Mouse (Mus musculus): ENCODE results near the gene Wbp2.
"Not testable (repeated sequence)": the region's sequence is repeated elsewhere in the genome, so short reads cannot be mapped to it uniquely, and the experiment has no call there.

The Wbp2 gene

DNA sequence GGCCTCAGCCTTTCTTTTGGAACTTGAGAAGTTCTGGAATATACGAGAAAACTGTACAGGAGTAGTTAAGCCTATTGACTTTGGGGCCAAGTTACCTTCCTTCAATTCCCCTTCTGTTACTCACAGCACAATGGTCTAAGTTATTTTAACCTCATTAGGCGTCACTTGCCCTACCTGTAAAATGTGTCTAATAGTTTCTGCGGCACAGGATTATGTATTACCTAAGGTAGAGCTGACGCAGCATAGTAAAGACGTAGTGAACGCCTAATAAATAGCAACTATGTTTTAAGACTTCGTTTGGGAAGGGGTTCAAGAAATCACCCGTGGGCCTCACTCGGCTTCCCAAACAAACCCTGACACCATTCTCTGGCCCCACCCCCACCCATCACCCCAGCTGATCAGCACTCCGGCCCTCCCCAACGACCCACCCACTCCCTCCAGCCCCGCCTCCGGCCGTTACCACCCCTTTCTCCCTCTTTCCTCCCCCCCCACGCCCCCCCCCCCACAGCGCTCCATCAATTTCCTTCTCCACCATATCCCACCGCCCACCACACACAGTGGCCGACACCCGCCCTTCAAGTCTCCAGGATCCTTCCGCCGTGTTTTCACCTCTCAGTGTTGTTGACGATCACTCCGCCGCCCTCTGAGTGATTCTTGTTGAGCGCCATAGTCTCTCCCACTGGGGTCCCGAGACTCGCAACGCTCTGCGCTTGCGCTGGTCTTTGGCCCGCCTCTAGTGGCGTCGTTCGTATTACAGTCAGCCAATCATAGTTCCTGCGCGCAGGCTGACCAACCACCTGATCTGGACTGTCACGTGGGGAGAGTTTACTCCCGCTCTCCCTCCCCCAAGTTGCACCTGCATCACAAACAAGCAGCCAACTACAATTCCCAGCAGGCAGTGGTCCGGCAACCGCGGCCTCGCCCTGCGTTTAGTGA is at the start of gene Wbp2:
Wbp2 (minus strand) TSS at position 738 of the 936 bp plus-strand sequence.
- peak; percentile 99 to 100 for DNase-seq (ENCODE audit: low spot score in 2 of 2)

DNA sequence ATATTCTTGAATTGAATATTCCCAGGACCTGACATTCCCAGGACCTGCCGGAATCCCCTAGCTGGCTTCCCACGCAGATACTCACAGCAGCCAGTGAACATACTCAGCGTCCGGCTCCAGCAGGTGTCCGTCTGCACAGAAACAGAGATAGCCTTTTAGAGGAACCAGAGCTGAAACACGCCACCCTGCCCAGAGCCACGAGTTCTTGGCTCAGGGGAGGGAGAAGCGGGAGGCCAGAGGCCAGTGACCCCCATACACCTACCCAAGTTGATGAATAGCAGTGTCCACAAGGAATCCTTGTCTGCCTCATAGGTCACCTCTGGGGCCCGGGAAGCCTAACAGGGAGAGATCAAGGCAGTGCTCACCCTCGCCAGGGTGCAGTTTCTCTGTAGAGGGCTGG is 47.4 kb upstream of the Wbp2 start:
- no peak for DNase-seq (ENCODE audit: low spot score in 2 of 2)

GRCm38 (mm10) chr11:116133497-116133896 is 46.7 kb upstream of the Wbp2 start:
- DNase-seq (ENCODE audit: low spot score in 2 of 2): peak in 1 of 2 experiments; percentile 29

GRCm38 (mm10) chr11:116132366-116133333 is 45.9 kb upstream of the Wbp2 start:
- DNase-seq (ENCODE audit: low spot score in 2 of 2): peak in 1 of 2 experiments; percentile 33

DNA sequence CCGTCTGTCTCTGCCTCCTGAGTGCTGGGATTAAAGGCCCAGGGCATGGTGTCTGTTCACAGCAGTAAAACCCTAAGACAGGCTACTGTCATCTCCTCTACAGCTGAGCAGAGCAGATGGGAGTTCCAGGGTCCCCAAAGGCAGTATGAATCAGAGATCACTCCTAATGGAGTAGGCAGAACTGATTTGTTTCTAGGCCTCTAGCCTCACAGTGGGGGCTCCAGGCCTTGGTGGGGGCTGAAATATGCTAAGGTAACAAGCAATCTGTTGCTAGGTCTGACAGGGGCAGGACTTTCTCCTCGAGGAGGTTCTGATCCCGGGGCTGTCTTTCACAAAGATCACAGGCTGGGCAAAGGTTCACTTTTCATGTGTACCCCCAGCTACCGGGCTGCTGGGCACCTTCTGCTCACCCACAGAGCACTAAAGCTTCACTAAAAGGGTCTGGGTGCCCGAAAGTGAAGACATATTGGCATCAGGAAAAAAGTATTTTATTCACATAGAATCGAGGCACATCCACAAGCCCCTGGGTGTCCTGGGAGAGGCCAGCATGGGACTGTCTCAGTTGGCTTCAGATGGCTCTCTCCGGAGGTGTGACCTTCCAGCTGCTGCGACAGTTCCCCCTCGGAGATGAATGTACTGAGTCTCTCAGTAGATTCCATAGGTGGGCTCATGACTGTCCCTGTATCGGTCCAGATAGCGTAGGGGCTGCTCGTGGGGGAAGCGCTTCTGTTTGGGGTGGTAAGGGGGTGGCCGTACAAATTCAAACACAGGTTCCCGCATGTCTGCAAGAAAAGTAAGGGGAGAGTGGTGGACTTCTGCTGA is 44.8 kb upstream of the Wbp2 start:
- DNase-seq (ENCODE audit: low spot score in 2 of 2): peak in 1 of 2 experiments; percentile 28

DNA sequence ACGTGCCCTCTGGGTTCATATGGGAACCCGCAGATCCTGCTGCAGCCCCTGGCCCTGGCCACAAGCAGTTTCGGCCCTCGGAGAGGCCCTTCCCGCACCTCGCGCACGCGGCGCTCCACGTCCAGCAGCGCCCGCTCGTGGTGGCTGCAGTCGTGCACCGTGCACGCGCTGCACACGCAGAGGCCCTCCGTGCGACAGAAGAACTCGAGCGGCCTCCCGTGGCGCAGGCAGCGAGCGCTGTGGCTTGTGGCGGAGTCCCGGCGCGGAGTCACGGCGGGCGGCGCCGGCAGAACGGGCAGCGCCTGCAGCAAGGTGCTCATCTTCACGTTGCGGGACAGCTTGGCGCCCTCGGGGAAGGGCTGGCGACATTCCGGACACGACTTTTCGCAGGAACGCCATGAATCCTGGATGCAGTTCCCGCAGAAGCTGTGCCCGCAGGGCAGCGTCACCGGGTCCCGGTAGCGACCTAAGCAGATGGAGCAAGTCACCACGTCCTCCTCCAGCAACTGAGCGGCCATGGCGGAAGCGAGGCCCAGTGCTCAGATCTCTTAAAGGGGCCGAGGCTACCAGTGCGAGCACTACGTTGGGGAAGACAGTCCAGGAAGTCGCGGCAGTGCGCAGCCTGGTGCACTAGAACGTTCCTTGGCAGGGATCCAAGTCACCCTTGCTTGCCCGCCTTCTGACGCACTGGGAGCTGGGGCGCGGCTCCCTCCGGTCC is 43.9 kb upstream of the Wbp2 start, which contains the start of gene Trim65:
Trim65 (minus strand) TSS at position 641 of the 718 bp plus-strand sequence.
- peak; percentile 92 to 94 for DNase-seq (ENCODE audit: low spot score in 2 of 2)

GRCm38 (mm10) chr11:116129993-116130487 is 43.2 kb upstream of the Wbp2 start:
- peak in 1 of 2 experiments; percentile 26 for DNase-seq (ENCODE audit: low spot score in 2 of 2)

DNA sequence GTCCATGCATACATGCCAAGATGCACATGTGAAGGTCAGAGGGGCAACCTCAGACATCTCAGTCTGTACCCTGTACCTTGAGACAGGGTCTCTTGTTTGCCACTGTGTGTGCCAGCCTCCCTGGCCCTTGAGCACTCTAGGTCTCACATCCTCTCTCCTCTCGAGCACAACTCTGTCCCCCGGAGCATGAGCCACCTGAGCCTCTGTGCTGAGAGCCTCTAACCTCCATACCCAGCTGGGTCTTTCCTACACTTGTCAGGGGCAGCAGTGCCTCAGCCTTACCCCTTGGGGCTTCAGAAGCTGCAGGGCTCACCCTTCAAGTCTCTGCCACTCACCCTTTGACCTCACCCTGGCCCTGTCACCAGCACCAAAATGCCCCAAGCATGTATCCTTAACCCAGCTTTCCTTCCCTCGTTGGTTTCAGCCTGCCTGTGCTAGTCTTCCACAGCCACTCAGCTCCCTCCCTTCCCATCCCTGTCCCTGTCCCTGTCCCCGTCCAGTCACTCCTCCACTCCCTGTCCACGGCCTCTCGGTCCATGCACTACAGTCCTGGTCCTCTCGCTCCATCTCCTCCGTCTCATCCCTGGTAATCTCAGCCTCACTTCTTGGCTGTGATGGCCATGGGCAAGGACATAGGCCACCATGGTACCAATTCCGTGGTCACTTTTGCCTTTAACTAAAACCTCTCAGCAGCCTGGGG is 42.4 kb upstream of the Wbp2 start:
- DNase-seq (ENCODE audit: low spot score in 2 of 2): peak in 1 of 2 experiments; percentile 17

DNA sequence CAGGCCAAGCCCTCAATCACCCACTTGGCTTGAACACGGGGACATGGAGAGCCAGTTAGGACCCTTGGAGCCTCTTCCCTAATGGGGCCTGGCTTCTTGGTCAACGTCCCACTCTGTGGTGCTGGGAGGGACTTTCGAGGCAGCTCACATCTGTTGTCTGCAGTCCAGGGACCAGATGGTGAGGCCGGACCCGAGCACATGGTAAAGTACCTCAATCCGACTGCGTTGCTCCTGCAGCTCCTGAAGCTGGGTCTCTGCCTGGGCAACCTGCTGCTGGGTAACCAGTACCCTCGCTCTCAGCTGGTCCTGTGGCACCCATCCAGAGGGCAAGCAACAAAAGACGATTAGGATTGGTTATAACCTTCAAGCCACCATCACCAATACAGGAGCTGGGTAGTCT is 41.2 kb upstream of the Wbp2 start:
- DNase-seq (ENCODE audit: low spot score in 2 of 2): peak in 1 of 2 experiments; percentile 40

- DNase-seq (ENCODE audit: low spot score in 2 of 2): peak; percentile 41 to 62
Observed at GRCm38 (mm10) chr11:116127156-116127980, 40.6 kb upstream of the Wbp2 start, which contains the start of gene Trim47. TSS of gene Trim47 (minus strand) at chr11:116127210.

GRCm38 (mm10) chr11:116126261-116126660 is 39.5 kb upstream of the Wbp2 start:
- no peak for DNase-seq (ENCODE audit: low spot score in 2 of 2)

DNA sequence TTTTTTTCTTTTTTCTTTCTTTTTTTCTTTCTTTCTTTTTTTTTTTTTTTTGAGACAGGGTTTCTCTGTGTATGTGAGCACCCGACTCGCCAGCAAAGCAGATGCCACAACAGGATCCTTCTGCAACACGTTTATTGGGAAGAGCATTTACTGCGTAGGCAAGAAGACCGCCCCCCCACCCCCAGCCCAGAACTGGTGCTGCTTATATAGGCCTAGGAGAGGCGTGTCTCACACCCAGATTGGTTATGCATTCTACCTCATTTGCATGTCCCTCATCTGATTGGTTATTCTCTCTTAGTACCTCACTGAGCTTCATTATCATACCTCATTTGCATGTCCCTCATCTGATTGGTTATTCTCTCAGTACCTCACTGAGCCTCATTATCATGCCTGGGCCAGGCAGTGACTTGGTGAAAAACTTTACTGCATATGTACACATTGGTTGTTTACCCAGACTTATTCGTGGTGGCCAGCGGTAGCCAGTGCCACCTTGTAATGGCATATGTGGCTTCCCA is 35.0 kb upstream of the Wbp2 start:
- DNase-seq (ENCODE audit: low spot score in 2 of 2): not testable (repeated sequence)

- no peak for DNase-seq (ENCODE audit: low spot score in 2 of 2)
Observed at GRCm38 (mm10) chr11:116117819-116118218, 31.0 kb upstream of the Wbp2 start.

DNA sequence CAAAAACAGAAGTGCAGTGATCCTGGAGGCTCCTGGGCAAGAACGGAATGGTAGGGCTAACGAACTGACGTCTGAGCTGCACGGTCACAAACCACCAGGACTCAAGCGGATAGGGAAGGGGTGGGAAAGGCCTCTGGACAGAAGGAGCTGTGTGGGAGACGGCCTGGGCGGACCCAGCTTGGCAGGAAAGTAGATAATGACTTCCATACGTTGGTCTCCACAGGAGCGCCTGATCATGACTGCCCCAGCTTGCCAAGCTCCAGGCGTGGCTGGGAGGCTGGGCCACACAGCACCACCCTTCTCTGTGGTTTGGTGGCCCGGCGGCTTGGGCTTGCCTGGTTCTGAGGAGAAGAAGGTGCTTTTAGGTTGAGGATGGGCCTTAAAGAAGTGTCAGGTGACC is 30.4 kb upstream of the Wbp2 start:
- no peak for DNase-seq (ENCODE audit: low spot score in 2 of 2)

DNA sequence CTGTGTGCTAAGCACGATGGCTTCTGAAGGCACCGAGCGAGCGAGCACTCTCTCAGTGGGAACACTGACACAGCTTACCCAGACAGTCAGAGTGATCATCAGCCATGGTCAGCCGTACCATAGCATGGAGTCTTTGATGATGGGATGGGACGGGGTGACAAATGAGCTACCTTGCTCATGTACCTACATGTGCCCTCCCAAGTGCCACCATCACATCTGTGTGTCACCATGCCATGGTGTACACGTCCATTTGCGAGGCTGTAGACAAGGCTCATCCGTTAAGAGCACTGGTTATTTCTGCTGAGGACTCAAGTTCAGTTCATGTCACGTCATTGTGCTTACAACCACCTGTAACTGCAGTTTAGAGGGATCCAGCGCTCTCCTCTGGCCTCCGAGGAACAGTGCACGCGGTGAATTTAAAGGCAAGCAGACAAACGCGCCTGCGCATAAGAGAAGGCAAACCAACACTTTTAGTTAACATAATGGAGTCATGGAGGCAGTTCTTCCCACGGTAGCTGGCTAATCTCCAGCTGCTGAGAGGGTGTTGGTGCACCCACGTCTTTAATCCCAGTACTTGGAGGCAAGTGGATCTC is 24.9 kb upstream of the Wbp2 start:
- DNase-seq (ENCODE audit: low spot score in 2 of 2): no peak

- no peak for DNase-seq (ENCODE audit: low spot score in 2 of 2)
Observed at GRCm38 (mm10) chr11:116111067-116111466, 24.3 kb upstream of the Wbp2 start.

DNA sequence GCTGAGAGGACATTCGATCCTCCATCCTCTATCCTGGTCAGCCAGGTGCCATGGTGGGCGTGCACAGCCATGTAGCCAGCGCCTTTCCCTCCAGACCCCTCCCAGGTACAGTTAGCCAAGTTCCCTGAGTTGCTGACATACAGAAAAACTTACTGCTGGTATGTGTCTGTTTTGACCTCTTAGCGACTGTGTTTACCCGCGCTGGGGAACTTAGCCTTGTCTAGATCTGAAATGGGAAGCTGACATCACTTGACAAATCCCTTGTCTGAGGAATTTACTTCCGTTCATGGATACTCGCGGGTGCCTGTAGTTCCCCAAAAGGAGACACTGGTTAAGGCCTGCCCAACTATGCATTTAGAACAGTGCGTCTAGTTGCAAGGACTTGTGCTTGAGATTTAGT is 23.7 kb upstream of the Wbp2 start:
- DNase-seq (ENCODE audit: low spot score in 2 of 2): no peak

GRCm38 (mm10) chr11:116110131-116110530 is 23.3 kb upstream of the Wbp2 start:
- peak; percentile 53 to 60 for DNase-seq (ENCODE audit: low spot score in 2 of 2)
